Mouse (Mus musculus): ENCODE results near the gene Rgs19. TPM values are rescaled to one million over a fixed set of nuclear protein-coding genes. Genes with fewer than 3 reads are reported as not detected.
A peak's percentile ranks its signal among the peaks of the same experiment; 100 is the strongest.

Rgs19 gene
- polyA plus RNA-seq, 1 experiment from 2014 or later = 54.2 TPM

DNA sequence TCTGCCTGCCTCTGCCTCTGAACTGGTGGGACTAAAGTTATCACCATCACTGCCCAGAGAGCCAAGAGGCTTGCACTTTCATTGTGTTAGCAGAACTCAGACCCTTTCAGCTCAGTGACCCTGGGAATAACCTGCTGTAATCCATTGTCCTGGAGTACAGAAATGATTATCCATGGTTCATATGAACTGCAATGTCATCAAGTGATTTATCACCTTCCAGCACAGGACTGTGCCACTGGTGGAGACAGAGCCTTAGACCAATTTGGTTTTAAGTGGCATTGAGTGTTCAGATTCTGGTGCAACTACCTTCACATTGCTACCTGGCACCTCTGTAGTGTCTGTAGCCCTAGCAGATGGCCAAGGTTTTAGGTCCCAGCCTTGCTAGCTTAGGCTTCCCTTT lies 40.7 kb downstream of the Rgs19 start:
- Histone ChIP-seq H3K27me3 (ENCODE audit: control insufficient read depth, insufficient read depth, low read length) (no peaks in the 10 kb centered on the region), H3K9ac (ENCODE audit: low read length) (no peak overlapping the region), H3K9me3 (replicated peaks; ENCODE audit: control insufficient read depth, low read length) (no peaks in the 10 kb centered on the region), H3K36me3 (ENCODE audit: control insufficient read depth, insufficient read depth, low read length) (peaks cover 24% of the 10 kb centered on the region), H3K4me3 (replicated peaks; ENCODE audit: low read length) (no peak overlapping the region), H3K27ac (ENCODE audit: low read length) (no peak overlapping the region), H3K4me1 (ENCODE audit: control insufficient read depth, insufficient read depth, low read length) (no peaks in the 10 kb centered on the region), H3K4me2 (ENCODE audit: low read depth, low read length) (no peak overlapping the region)
- ATAC-seq (ENCODE audit: insufficient read depth, low FRiP score) = 0 out of 2 replicates have a peak, but pooled peaks have one; percentile 15

- H3K27ac ChIP-seq (ENCODE audit: low read length) = no peak overlapping the region
These were observed 44.9 kb downstream of the Rgs19 start for GRCm38 (mm10) chr2:181648926-181649325.

DNA sequence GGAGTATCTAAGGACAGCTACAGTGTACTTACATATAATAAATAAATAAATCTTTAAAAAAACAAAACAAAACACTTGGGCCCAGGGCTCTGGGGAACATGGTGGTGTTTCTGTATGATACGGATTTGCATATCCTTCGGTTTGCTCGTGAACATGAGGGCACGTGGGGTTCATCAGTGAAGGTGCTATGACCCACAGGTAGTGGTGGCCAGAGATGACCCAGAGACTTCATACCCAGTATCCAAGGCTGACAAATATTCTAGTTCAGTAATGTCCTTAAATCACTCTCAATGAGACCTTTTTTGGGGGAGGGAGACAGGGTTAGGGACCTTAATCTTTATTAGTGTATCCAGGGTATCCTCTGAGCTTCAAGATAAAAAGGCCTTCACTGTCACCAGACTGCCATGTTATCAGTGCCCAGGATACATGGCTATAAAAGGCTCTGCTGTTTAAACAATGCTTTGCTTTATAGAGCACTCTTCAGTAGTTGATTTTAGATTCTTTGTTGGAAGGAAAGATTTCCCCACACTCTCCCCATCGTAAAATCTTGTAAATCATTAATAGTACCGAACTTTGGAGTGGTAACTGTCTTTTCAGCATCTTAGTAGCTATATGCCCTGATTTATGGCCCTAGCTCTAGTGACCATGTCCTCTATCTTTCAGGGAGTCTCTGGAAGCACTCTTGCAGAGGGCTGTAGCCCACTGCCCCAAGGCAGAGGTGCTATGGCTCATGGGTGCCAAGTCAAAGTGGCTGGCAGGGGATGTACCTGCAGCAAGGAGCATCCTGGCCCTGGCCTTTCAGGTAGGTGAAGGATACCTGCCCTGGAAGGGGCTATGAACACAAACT lies 46.9 kb downstream of the Rgs19 start:
- Histone ChIP-seq H3K9me3 (replicated peaks; ENCODE audit: control insufficient read depth, low read length) (no peaks in the 10 kb centered on the region), H3K27me3 (ENCODE audit: control insufficient read depth, insufficient read depth, low read length) (no peaks in the 10 kb centered on the region), H3K27ac (ENCODE audit: low read length) (no peak overlapping the region), H3K36me3 (ENCODE audit: control insufficient read depth, insufficient read depth, low read length) (peaks cover 15% of the 10 kb centered on the region; the same call in 1 of the 2 replicates), H3K4me3 (replicated peaks; ENCODE audit: low read length) (no peak overlapping the region), H3K9ac (ENCODE audit: low read length) (no peak overlapping the region), H3K4me1 (ENCODE audit: control insufficient read depth, insufficient read depth, low read length) (no peaks in the 10 kb centered on the region), H3K4me2 (ENCODE audit: low read depth, low read length) (no peak overlapping the region)
- ATAC-seq (ENCODE audit: insufficient read depth, low FRiP score) = no peak
- WGBS = 82% methylated on average over 6 of the region's 6 CpGs

More at GRCm38 (mm10) chr2:181648926-181649325, 44.9 kb downstream of the Rgs19 start:
- ATAC-seq (ENCODE audit: insufficient read depth, low FRiP score) = no peak
- Histone ChIP-seq H3K9ac (ENCODE audit: low read length) (no peak overlapping the region), H3K4me2 (ENCODE audit: low read depth, low read length) (no peak overlapping the region), H3K27me3 (ENCODE audit: control insufficient read depth, insufficient read depth, low read length) (no peaks in the 10 kb centered on the region), H3K4me1 (ENCODE audit: control insufficient read depth, insufficient read depth, low read length) (no peaks in the 10 kb centered on the region), H3K9me3 (replicated peaks; ENCODE audit: control insufficient read depth, low read length) (no peaks in the 10 kb centered on the region), H3K4me3 (replicated peaks; ENCODE audit: low read length) (no peak overlapping the region), H3K36me3 (ENCODE audit: control insufficient read depth, insufficient read depth, low read length) (peaks cover 13% of the 10 kb centered on the region; the same call in 1 of the 2 replicates)
- 91% methylated on average over 10 of the region's 10 CpGs for WGBS

GRCm38 (mm10) chr2:181645666-181646065 lies 48.1 kb downstream of the Rgs19 start:
- no peak overlapping the region for H3K4me2 ChIP-seq (ENCODE audit: low read depth, low read length)
- H3K36me3 ChIP-seq (ENCODE audit: control insufficient read depth, insufficient read depth, low read length) = peaks cover 11% of the 10 kb centered on the region; the same call in 1 of the 2 replicates
- no peak for ATAC-seq (ENCODE audit: insufficient read depth, low FRiP score)
- H3K9ac ChIP-seq (ENCODE audit: low read length) = no peak overlapping the region
- no peaks in the 10 kb centered on the region for H3K4me1 ChIP-seq (ENCODE audit: control insufficient read depth, insufficient read depth, low read length)
- no peak overlapping the region for H3K4me3 ChIP-seq (replicated peaks; ENCODE audit: low read length)
- H3K27ac ChIP-seq (ENCODE audit: low read length) = no peak overlapping the region
- WGBS = 95% methylated on average over 3 of the region's 3 CpGs
- H3K9me3 ChIP-seq (replicated peaks; ENCODE audit: control insufficient read depth, low read length) = no peaks in the 10 kb centered on the region
- no peaks in the 10 kb centered on the region for H3K27me3 ChIP-seq (ENCODE audit: control insufficient read depth, insufficient read depth, low read length)

GRCm38 (mm10) chr2:181644361-181644760 lies 49.4 kb downstream of the Rgs19 start:
- H3K36me3 ChIP-seq (ENCODE audit: control insufficient read depth, insufficient read depth, low read length) = peaks cover 10% of the 10 kb centered on the region; the same call in 1 of the 2 replicates
- no peak for ATAC-seq (ENCODE audit: insufficient read depth, low FRiP score)

More at GRCm38 (mm10) chr2:181644361-181644760, 49.4 kb downstream of the Rgs19 start:
- Histone ChIP-seq H3K9me3 (replicated peaks; ENCODE audit: control insufficient read depth, low read length) (no peaks in the 10 kb centered on the region), H3K9ac (ENCODE audit: low read length) (no peak overlapping the region), H3K27me3 (ENCODE audit: control insufficient read depth, insufficient read depth, low read length) (no peaks in the 10 kb centered on the region), H3K4me2 (ENCODE audit: low read depth, low read length) (no peak overlapping the region), H3K27ac (ENCODE audit: low read length) (no peak overlapping the region), H3K4me3 (replicated peaks; ENCODE audit: low read length) (no peak overlapping the region), H3K4me1 (ENCODE audit: control insufficient read depth, insufficient read depth, low read length) (no peaks in the 10 kb centered on the region)
- 96% methylated on average over 2 of the region's 2 CpGs for WGBS

Other genes starting within 250 kb of the Rgs19 start
- 7.9 and 9.7 TPM in 2 replicates for gene Zbtb46, start 234.6 kb downstream of the Rgs19 start, polyA plus RNA-seq (2015; fragmentation: Nextera tagmentation; extraction: Ambion mirVana)
- gene Abhd16b, start 200.8 kb downstream of the Rgs19 start, polyA plus RNA-seq (2015; fragmentation: Nextera tagmentation; extraction: Ambion mirVana) = 0.12 and 0.16 TPM in 2 replicates
- 139 and 142 TPM in 2 replicates for gene Tpd52l2, start 196.8 kb downstream of the Rgs19 start, polyA plus RNA-seq (2015; fragmentation: Nextera tagmentation; extraction: Ambion mirVana)
- gene Dnajc5, start 173.5 kb downstream of the Rgs19 start, polyA plus RNA-seq (2015; fragmentation: Nextera tagmentation; extraction: Ambion mirVana) = 77.5 and 84.9 TPM in 2 replicates
- 70.9 and 83.3 TPM in 2 replicates for gene Uckl1, start 109.1 kb downstream of the Rgs19 start, polyA plus RNA-seq (2015; fragmentation: Nextera tagmentation; extraction: Ambion mirVana)
- 58.9 and 59.1 TPM in 2 replicates for gene Prpf6, start 102.1 kb downstream of the Rgs19 start, polyA plus RNA-seq (2015; fragmentation: Nextera tagmentation; extraction: Ambion mirVana)
- gene Zfp512b, start 101.2 kb downstream of the Rgs19 start, polyA plus RNA-seq (2015; fragmentation: Nextera tagmentation; extraction: Ambion mirVana) = 32.6 and 33.8 TPM in 2 replicates
- 25.7 and 26.7 TPM in 2 replicates for gene Samd10, start 94.8 kb downstream of the Rgs19 start, polyA plus RNA-seq (2015; fragmentation: Nextera tagmentation; extraction: Ambion mirVana)
- gene Gm29797, start 36.9 kb downstream of the Rgs19 start, polyA plus RNA-seq (2015; fragmentation: Nextera tagmentation; extraction: Ambion mirVana) = 0.31 TPM in 1 of 2 replicates, not detected in the other
- 25.4 and 25.5 TPM in 2 replicates for gene Sox18, start 22.3 kb downstream of the Rgs19 start, polyA plus RNA-seq (2015; fragmentation: Nextera tagmentation; extraction: Ambion mirVana)
- 19.3 and 19.7 TPM in 2 replicates for gene Tcea2, start 13.7 kb downstream of the Rgs19 start, polyA plus RNA-seq (2015; fragmentation: Nextera tagmentation; extraction: Ambion mirVana)
- not detected in 2 replicates for gene Lkaaear1, start 4.5 kb upstream of the Rgs19 start, polyA plus RNA-seq (2015; fragmentation: Nextera tagmentation; extraction: Ambion mirVana)
- 1.3 and 1.4 TPM in 2 replicates for gene Oprl1, start 21.0 kb upstream of the Rgs19 start, polyA plus RNA-seq (2015; fragmentation: Nextera tagmentation; extraction: Ambion mirVana)
- 1.9 and 2.0 TPM in 2 replicates for gene Myt1, start 69.4 kb upstream of the Rgs19 start, polyA plus RNA-seq (2015; fragmentation: Nextera tagmentation; extraction: Ambion mirVana)
- 29.3 and 33.0 TPM in 2 replicates for gene Pcmtd2, start 143.9 kb upstream of the Rgs19 start, polyA plus RNA-seq (2015; fragmentation: Nextera tagmentation; extraction: Ambion mirVana)
- 76.8 and 79.1 TPM in 2 replicates for gene Polr3k, start 170.4 kb upstream of the Rgs19 start, polyA plus RNA-seq (2015; fragmentation: Nextera tagmentation; extraction: Ambion mirVana)

All from stomach, embryonic 16.5 days (tissue).